Mouse (Mus musculus): ENCODE data around the gene Trim45. TPM values are rescaled to one million over a fixed set of nuclear protein-coding genes. Genes with fewer than 3 reads are reported as not detected.

Gene Trim45
- polyA plus RNA-seq, 1 experiment from 2014 or later = 5.0 TPM

DNA sequence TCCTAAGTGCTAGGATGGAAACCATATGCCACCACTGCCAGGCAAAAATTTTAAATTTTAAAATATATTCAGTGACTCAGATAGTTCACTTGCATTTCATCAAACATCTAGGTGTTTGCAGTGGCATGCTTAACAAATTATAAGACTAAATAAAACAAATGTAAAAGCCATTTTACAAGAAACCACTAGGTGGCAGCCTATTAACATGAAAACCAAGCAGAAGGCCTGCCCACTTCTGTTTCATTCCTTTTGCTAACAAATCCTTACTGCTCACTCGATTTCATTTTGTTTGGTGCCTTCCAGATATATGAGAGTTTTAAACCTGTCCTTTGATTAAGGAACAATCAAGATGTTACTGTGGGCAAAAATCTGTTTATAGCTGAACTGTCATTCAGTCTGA is 51.9 kb downstream of the Trim45 start:
- H3K27ac ChIP-seq (ENCODE audit: low read depth, low read length) = no peak overlapping the region
- DNase-seq (ENCODE audit: low spot score) (no peak), ATAC-seq (replicated peaks; ENCODE audit: low FRiP score) (no peak)
- 9% methylated on average over 1 of the region's 1 CpGs for WGBS
- no peaks in the 10 kb centered on the region for H3K9me3 ChIP-seq (ENCODE audit: control insufficient read depth, low read length)
- H3K4me2 ChIP-seq (ENCODE audit: low read depth, low read length, severe bottlenecking) = no peak overlapping the region
- H3K4me3 ChIP-seq (ENCODE audit: low read depth, low read length) = no peak overlapping the region
- H3K36me3 ChIP-seq (ENCODE audit: control insufficient read depth, insufficient read depth, low read length) = no peaks in the 10 kb centered on the region
- H3K4me1 ChIP-seq (replicated peaks; ENCODE audit: control insufficient read depth, insufficient read depth, low read length) = 0 out of 2 replicates have a peak, but pooled peaks cover under 1% of the 10 kb centered on the region
- no peaks in the 10 kb centered on the region for H3K27me3 ChIP-seq (ENCODE audit: control insufficient read depth, insufficient read depth, low read length)
- H3K9ac ChIP-seq (ENCODE audit: low read length) = no peak overlapping the region

DNA sequence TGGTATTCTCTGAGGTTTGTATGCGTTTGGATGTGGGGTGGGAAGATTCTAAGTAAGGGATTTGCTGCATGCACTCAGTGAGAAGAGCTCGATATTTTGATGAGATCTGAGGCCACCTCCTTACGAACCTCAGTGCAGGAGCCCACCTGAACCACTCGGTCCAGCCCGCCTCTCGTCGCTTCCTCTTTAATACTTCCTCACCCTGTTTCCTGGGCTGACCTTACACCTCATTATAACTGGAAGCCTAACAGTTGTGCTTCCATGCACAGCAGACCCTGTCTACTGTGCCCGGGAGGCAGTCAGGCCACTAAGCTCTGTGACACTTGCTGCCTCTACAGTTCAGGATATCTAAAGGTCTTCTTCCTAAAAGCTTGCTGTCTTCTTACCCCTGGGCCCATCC is 57.3 kb downstream of the Trim45 start:
- no peak for ATAC-seq (replicated peaks; ENCODE audit: low FRiP score)
- no peak for DNase-seq (ENCODE audit: low spot score)
- Histone ChIP-seq H3K27me3 (ENCODE audit: control insufficient read depth, insufficient read depth, low read length) (no peaks in the 10 kb centered on the region), H3K4me2 (ENCODE audit: low read depth, low read length, severe bottlenecking) (no peak overlapping the region), H3K36me3 (ENCODE audit: control insufficient read depth, insufficient read depth, low read length) (no peaks in the 10 kb centered on the region), H3K9ac (ENCODE audit: low read length) (no peak overlapping the region), H3K4me3 (ENCODE audit: low read depth, low read length) (no peak overlapping the region), H3K27ac (ENCODE audit: low read depth, low read length) (no peak overlapping the region), H3K9me3 (ENCODE audit: control insufficient read depth, low read length) (no peaks in the 10 kb centered on the region), H3K4me1 (replicated peaks; ENCODE audit: control insufficient read depth, insufficient read depth, low read length) (no peaks in the 10 kb centered on the region; the same call in 1 of the 2 replicates)
- 82% methylated on average over 8 of the region's 8 CpGs for WGBS

Other genes starting within 250 kb of the Trim45 start
- gene Man1a2, start 236.7 kb upstream of the Trim45 start, polyA plus RNA-seq (2014; fragmentation: Nextera tagmentation; extraction: Ambion mirVana) = 61.4 and 65.1 TPM in 2 replicates
- 0.09 and 0.20 TPM in 2 replicates for gene Vtcn1, start 96.7 kb upstream of the Trim45 start, polyA plus RNA-seq (2014; fragmentation: Nextera tagmentation; extraction: Ambion mirVana)
- 30.2 and 30.8 TPM in 2 replicates for gene Ttf2, start 47.5 kb downstream of the Trim45 start, polyA plus RNA-seq (2014; fragmentation: Nextera tagmentation; extraction: Ambion mirVana)
- gene Cd101, start 107.4 kb downstream of the Trim45 start, polyA plus RNA-seq (2014; fragmentation: Nextera tagmentation; extraction: Ambion mirVana) = 0.07 TPM in 1 of 2 replicates, not detected in the other
- 5.1 and 5.3 TPM in 2 replicates for gene Ptgfrn, start 188.1 kb downstream of the Trim45 start, polyA plus RNA-seq (2014; fragmentation: Nextera tagmentation; extraction: Ambion mirVana)